Mouse (Mus musculus) thymus, adult 2 months (tissue): ENCODE data around the gene 1500015O10Rik. TPM values are rescaled to one million over a fixed set of nuclear protein-coding genes. Genes with fewer than 3 reads are reported as not detected.

Source experiments
- DNase-seq: peaks from one replicate; pipeline ENCODE4 v3.0.0; 2021
- H3K27ac ChIP-seq: fragments of 200-500 bp; 2 replicates; pipeline ENCODE4 v1.5.1; 2012; ENCODE audit warnings: low read length, control low read depth; ENCODE audit not compliant: control insufficient read depth, insufficient read depth
- H3K27me3 ChIP-seq: fragments of 200-500 bp; 2 replicates; pipeline ENCODE4 v1.6.1; 2012; ENCODE audit warnings: mild to moderate bottlenecking, low read length, moderate library complexity, mixed read lengths; ENCODE audit not compliant: control insufficient read depth, insufficient read depth
- H3K36me3 ChIP-seq: fragments of 200-500 bp; 2 replicates; pipeline ENCODE4 v1.6.1; 2012; ENCODE audit warnings: mild to moderate bottlenecking, low read length, moderate library complexity; ENCODE audit not compliant: control insufficient read depth, insufficient read depth
- H3K4me1 ChIP-seq: fragments of 200-500 bp; replicated peaks from 2 replicates; pipeline ENCODE4 v1.6.1; 2012; ENCODE audit warnings: low read length; ENCODE audit not compliant: control insufficient read depth, insufficient read depth
- H3K4me3 ChIP-seq: fragments of 200-500 bp; 2 replicates; pipeline ENCODE4 v1.5.1; 2012; ENCODE audit warnings: mild to moderate bottlenecking, low read length, control low read depth, moderate library complexity; ENCODE audit not compliant: control insufficient read depth, insufficient read depth
- CTCF ChIP-seq: fragments of 200-500 bp; IDR thresholded peaks from 2 replicates; pipeline ENCODE4 v1.5.1; 2012; ENCODE audit warnings: mild to moderate bottlenecking, control low read depth, low read length, moderate library complexity, borderline replicate concordance; ENCODE audit not compliant: control insufficient read depth, poor library complexity, insufficient read depth; ENCODE audit errors: extremely low read depth
- POLR2A ChIP-seq: fragments of 200-500 bp; IDR thresholded peaks from 2 replicates; pipeline ENCODE4 v1.6.1; 2012; ENCODE audit warnings: mild to moderate bottlenecking, low read length, control low read depth, moderate library complexity; ENCODE audit not compliant: control insufficient read depth, poor library complexity, insufficient read depth; ENCODE audit errors: extremely low read depth
- WGBS: fragments of 180-500 bp; shearing (Covaris S2); methylation state at CpG from one replicate; pipeline ENCODE4 v1.1.7; 2018; 5-methylcytosine and 5-hydroxymethylcytosine counted together
- polyA plus RNA-seq: library from polyadenylated mRNA; depleted of rRNA; stranded (reverse); fragments of >200 nt; gene quantifications from 2 replicates; pipeline ENCODE4 v1.2.3, GENCODE M21; 2012

The 1500015O10Rik gene
- polyA plus RNA-seq, 1 experiment, result 1.3 TPM

- DNase-seq, result no peak
- TF ChIP-seq CTCF (no peak), POLR2A (no peak)
Observed at GRCm38 (mm10) chr1:43770032-43770431, 39.6 kb downstream of the 1500015O10Rik start.

GRCm38 (mm10) chr1:43772694-43773093, 42.3 kb downstream of the 1500015O10Rik start:
- WGBS, result 96% methylated on average over 3 of the region's 3 CpGs
- TF ChIP-seq CTCF (no peak), POLR2A (no peak)
- H3K36me3 ChIP-seq, result peaks cover 12% of the 10 kb centered on the region

More at GRCm38 (mm10) chr1:43770032-43770431, 39.6 kb downstream of the 1500015O10Rik start:
- Histone ChIP-seq H3K4me1 (peaks cover 7% of the 10 kb centered on the region), H3K4me3 (no peak overlapping the region), H3K36me3 (peaks cover 12% of the 10 kb centered on the region), H3K27me3 (no peaks in the 10 kb centered on the region), H3K27ac (no peak overlapping the region)
- 97% methylated on average over 3 of the region's 3 CpGs for WGBS

GRCm38 (mm10) chr1:43774126-43774525, 43.7 kb downstream of the 1500015O10Rik start:
- H3K27me3 ChIP-seq, result no peaks in the 10 kb centered on the region
- no peak overlapping the region for H3K27ac ChIP-seq
- 96% methylated on average over 4 of the region's 4 CpGs for WGBS
- no peak for DNase-seq
- H3K36me3 ChIP-seq, result peaks cover 12% of the 10 kb centered on the region
- no peaks in the 10 kb centered on the region for H3K4me1 ChIP-seq
- no peak for TF ChIP-seq POLR2A
- TF ChIP-seq CTCF, result no peak
- no peak overlapping the region for H3K4me3 ChIP-seq

More at GRCm38 (mm10) chr1:43772694-43773093, 42.3 kb downstream of the 1500015O10Rik start:
- Histone ChIP-seq H3K27me3 (no peaks in the 10 kb centered on the region), H3K4me3 (no peak overlapping the region), H3K27ac (no peak overlapping the region), H3K4me1 (peaks cover 6% of the 10 kb centered on the region)
- DNase-seq, result no peak

GRCm38 (mm10) chr1:43776106-43776505, 45.7 kb downstream of the 1500015O10Rik start:
- 99% methylated on average over 3 of the region's 3 CpGs for WGBS
- peaks cover 12% of the 10 kb centered on the region for H3K36me3 ChIP-seq
- no peak for DNase-seq
- H3K4me1 ChIP-seq, result no peaks in the 10 kb centered on the region
- TF ChIP-seq POLR2A (no peak), CTCF (no peak)
- no peak overlapping the region for H3K4me3 ChIP-seq
- no peaks in the 10 kb centered on the region for H3K27me3 ChIP-seq
- H3K27ac ChIP-seq, result no peak overlapping the region

GRCm38 (mm10) chr1:43781195-43781594, 50.8 kb downstream of the 1500015O10Rik start:
- H3K4me1 ChIP-seq, result no peaks in the 10 kb centered on the region
- H3K4me3 ChIP-seq, result no peak overlapping the region
- TF ChIP-seq CTCF (no peak), POLR2A (no peak)
- H3K27me3 ChIP-seq, result no peaks in the 10 kb centered on the region
- peaks cover 5% of the 10 kb centered on the region for H3K36me3 ChIP-seq
- 94% methylated on average over 2 of the region's 2 CpGs for WGBS
- DNase-seq, result no peak
- H3K27ac ChIP-seq, result no peak overlapping the region

GRCm38 (mm10) chr1:43781672-43782071, 51.3 kb downstream of the 1500015O10Rik start:
- no peak for TF ChIP-seq CTCF
- TF ChIP-seq POLR2A, result no peak
- no peaks in the 10 kb centered on the region for H3K27me3 ChIP-seq
- no peaks in the 10 kb centered on the region for H3K4me1 ChIP-seq
- 91% methylated on average over 3 of the region's 3 CpGs for WGBS
- H3K4me3 ChIP-seq, result no peak overlapping the region
- peaks cover 5% of the 10 kb centered on the region for H3K36me3 ChIP-seq
- no peak overlapping the region for H3K27ac ChIP-seq
- no peak for DNase-seq

GRCm38 (mm10) chr1:43782680-43783079, 52.3 kb downstream of the 1500015O10Rik start:
- Histone ChIP-seq H3K4me1 (no peaks in the 10 kb centered on the region), H3K27ac (no peak overlapping the region), H3K27me3 (no peaks in the 10 kb centered on the region), H3K36me3 (peaks cover 5% of the 10 kb centered on the region), H3K4me3 (no peak overlapping the region)
- TF ChIP-seq CTCF (no peak), POLR2A (no peak)
- 96% methylated on average over 3 of the region's 3 CpGs for WGBS
- no peak for DNase-seq
